Mouse (Mus musculus) kidney, adult 9 months (tissue): ENCODE results near the gene St7.
A peak's percentile ranks its signal among the peaks of the same experiment; 100 is the strongest.

Experiments used
- DNase-seq: peaks from one replicate; pipeline ENCODE4 v3.0.0; 2022

St7 gene

DNA sequence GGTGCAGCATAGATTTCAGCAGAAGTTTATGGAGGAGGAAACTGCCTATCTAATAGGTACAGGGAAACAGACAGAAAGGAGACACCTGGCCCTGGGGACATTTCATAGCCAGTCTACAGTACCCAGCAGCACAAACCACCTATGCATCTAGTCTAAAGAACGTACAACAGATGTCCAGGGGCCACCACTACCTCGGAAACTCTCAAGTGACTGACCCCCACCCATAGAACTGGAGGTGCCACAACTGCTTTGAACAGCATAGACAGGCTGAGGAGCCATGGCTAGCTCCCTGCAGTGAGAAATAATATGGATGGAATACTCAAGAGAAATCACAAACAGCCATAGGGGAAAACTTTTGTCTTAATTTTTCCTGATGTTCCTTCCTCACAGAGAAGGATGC, 220.1 kb downstream of the St7 start:
- DNase-seq = no peak

GRCm38 (mm10) chr6:17913315-17913714, 220.6 kb downstream of the St7 start:
- no peak for DNase-seq

DNA sequence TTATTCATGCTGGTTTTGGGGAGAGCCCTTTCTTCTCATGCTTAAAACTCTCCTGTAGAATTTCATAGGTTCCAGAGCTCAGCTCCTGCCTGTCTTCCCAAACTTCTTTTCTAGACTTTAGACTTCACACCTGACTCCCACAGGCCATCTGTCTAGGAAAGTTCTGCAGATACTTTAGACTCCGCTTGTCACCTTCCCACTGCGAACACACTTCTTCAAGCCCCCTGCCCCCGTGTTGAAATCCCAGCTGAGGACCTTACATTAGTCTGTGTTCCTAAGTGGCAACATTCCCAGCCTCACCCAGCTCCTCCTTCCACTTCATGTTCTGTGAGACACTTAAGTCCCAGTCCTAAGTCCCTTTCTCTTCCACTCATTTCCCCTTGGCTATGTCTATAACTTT, 221.6 kb downstream of the St7 start:
- DNase-seq = no peak

- DNase-seq = no peak
Observed at GRCm38 (mm10) chr6:17917233-17917632, 224.5 kb downstream of the St7 start.

- no peak for DNase-seq
Observed at GRCm38 (mm10) chr6:17922180-17922579, 229.4 kb downstream of the St7 start.

DNA sequence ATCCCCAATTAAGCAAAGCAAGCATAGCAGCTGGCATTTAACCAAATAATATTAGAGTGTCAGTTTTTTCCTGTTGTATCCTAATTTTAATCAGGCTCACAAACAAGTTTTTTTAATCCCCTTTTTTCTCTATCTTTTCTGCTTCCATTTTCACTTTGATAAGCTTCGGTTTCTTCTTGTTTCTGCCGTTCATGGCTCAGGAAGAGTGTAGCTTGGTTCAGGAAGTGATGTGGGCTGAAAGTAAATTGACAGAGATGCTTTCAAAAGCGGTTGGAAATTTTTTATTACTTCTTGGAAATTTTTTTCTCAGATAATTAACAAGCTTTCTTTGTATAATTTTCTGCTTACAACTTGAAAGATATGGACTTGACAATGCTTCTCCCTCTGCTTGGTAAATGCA, 230.2 kb downstream of the St7 start:
- no peak for DNase-seq

- no peak for DNase-seq
Observed at GRCm38 (mm10) chr6:17923370-17923769, 230.6 kb downstream of the St7 start.

DNA sequence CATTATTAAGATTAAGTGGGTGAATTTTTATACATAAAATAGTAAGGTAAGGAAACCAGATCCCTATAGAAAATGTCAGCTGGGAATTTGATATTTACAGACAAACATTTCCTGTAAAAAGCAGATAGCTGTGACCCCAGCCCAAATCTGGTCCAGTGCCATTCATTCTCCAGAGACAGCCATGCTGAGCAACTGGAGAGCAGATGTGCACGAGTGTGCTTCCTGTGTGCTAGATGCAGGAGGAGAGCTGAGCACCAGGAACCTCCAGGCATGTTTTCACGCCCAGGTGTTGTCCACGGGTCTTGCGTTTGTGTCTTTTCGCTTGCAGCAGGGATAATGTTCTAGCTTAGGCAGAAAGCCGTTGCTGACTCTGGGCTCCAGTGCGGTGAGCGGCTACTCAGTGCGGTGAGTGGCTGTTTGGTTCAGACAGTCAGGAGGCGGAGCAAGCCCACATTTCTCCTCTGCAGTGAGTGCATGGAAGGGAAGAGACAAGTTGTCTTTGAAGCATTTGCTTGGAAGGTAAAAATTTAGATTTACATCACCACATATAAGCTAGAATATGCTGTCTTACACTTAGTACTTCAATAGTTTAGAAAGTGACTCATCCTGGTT, 231.3 kb downstream of the St7 start:
- DNase-seq = no peak

GRCm38 (mm10) chr6:17925267-17925666, 232.5 kb downstream of the St7 start:
- DNase-seq = peak; percentile 22

GRCm38 (mm10) chr6:17927746-17928145, 235.0 kb downstream of the St7 start:
- DNase-seq = no peak

DNA sequence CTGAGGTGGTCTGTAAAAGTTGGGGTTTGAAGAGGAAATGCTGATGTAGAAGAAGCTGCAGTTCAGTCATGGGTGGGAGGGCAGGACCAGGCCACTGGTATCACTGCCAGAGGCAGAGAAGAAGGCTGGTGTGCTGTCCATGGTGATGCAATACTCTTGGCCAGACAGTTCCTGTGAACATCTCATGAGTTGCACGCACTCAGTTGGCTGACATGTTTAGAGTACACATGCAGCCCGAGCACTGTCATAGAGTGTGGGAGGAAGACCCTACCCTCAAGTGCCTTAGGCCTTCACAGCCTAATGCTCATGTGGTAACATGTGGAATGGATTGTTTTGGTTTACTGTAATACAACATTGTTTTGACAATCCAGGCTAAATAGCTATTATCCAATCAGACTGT, 238.5 kb downstream of the St7 start:
- DNase-seq = no peak

GRCm38 (mm10) chr6:17931835-17932234, 239.1 kb downstream of the St7 start:
- DNase-seq = no peak

DNA sequence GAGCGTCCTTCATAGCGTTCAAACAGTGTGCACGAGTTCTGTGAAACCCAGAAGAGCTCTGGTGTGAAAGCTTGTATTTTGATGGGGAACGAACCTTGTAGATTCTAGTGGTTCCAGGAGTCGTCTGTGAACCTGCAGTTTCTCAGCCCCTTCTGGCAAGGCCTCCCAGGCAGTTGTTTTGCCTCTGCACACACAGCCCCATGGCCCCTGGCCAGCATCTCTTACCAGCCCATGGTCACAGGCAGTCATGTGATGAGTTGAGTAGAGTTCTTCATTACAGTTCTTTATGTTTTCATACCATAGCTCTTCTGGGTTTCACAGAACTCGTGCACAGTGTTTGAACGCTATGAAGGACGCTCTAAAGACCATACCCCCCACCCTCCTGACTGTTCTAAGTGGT, 240.1 kb downstream of the St7 start:
- no peak for DNase-seq

- no peak for DNase-seq
Observed at GRCm38 (mm10) chr6:17938631-17939346, 246.1 kb downstream of the St7 start.

GRCm38 (mm10) chr6:17941916-17942315, 249.2 kb downstream of the St7 start:
- no peak for DNase-seq

GRCm38 (mm10) chr6:17942344-17942743, 249.6 kb downstream of the St7 start:
- DNase-seq = no peak

- DNase-seq = no peak
Observed at GRCm38 (mm10) chr6:17943877-17944617, 251.3 kb downstream of the St7 start.

GRCm38 (mm10) chr6:17946456-17946855, 253.7 kb downstream of the St7 start:
- no peak for DNase-seq

DNA sequence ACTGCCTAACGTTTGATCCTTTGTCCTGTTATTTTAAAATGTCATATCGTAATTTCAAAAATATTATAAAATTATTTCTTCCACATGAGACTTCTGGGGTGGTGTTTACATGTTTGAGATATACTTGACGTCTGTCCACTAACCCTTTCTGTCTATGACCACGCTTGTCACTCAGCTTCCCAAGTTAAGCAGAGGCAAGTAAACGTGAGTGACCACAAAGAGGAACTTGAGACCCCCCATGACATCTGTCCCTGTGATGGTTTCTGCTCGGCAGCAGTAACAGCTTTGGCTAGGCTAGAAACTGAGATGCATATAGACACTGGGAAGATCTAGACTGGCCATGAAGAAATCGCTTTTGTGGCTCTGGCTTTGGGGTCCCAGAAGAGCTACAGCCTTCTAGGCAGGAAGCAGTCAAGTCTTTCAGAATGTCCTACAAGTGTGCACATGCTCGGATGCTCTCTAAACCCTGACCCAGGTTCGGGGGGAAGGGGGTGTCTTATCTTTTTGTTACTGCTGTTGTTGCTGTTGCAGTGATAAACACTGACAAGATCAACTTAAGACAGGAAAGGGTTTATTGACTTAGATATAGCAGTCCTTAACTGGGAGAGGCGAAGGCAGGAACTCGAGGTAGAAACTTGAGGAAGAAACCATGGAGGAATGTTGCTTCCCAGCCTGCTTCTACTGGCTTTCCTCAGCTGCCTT, 254.5 kb downstream of the St7 start:
- DNase-seq = no peak

DNA sequence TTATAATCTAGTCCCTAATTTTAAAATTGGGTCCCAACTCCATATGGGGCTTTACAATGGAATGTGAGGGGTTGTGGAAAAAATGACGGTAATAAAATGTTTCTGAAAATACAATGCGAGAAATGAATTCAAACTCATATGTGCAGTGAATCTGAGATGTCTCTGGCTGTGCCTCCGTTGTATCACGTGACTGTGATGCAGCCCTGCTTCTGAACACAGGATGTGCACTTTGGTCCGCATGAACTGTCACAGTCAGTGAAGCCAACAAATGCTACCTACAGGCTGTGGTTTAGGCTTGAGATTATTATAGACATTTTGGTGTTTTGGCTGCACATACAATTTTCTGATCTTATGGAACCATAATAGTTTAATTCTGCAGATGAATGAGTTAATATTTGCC, 256.4 kb downstream of the St7 start:
- no peak for DNase-seq

- no peak for DNase-seq
Observed at GRCm38 (mm10) chr6:17951779-17952178, 259.0 kb downstream of the St7 start.

GRCm38 (mm10) chr6:17963455-17963854, 270.7 kb downstream of the St7 start:
- no peak for DNase-seq

DNA sequence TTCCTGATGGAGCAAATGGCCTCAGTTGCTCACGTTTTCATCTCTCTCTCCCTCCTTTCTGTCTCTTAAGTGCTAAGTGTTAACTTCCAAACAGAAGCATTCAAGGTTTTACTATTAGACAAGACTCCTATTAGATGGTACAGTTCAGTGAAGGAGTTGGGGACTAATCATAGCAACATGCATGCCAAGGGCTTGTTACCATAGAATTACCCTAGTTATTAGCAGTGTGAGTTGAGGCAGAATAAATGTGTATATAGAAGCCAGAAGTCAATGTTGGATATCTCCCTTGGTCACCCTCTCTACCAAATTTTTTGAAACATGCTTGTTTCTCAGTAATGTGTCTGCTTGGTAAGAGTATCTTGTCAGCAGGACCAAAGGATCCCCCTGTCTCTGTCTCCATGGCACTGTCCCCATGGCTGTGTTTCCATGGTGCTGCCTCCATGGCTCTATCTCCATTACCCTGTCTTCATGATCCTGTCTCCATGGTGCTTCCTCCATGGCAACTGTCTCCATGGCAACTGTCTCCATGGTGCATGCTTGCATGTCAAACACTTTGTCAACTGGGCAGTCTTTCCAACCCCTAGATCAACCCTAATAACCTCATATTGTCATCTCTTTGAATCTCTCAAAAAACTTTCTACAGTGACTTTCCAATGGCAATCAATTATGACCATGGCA, 275.9 kb downstream of the St7 start:
- DNase-seq = no peak
